ENCODE assay signal across 8 mouse cellular contexts in genomic region chr8:88199700-88200601, GRCm38 (mm10). TPM values are rescaled to one million over a fixed set of nuclear protein-coding genes. Genes with fewer than 3 reads are reported as not detected.
DNase-seq lines count a peak whose midpoint lies in the region; ATAC-seq and TF ChIP-seq lines count a peak whose summit lies in the region.

No protein-coding gene starts in this region.

- H3K9me3 ChIP-seq in intestine, embryonic 15.5 days: no peaks in the 10 kb centered on the region
- no peaks in the 10 kb centered on the region for H3K9me3 ChIP-seq in limb, embryonic 14.5 days (ENCODE audit: control insufficient read depth, low read length)
- H3K9me3 ChIP-seq in midbrain, embryonic 13.5 days: no peaks in the 10 kb centered on the region

- H3K36me3 ChIP-seq in intestine, embryonic 15.5 days: no peaks in the 10 kb centered on the region
- H3K36me3 ChIP-seq in limb, embryonic 14.5 days (ENCODE audit: control insufficient read depth, insufficient read depth, low read length): peaks cover 8% of the 10 kb centered on the region; the same call in 1 of the 2 replicates
- H3K36me3 ChIP-seq in midbrain, embryonic 13.5 days: no peaks in the 10 kb centered on the region

- H3K4me1 ChIP-seq in intestine, embryonic 15.5 days (replicated peaks): peaks cover 29% of the 10 kb centered on the region
- peaks cover 23% of the 10 kb centered on the region for H3K4me1 ChIP-seq in limb, embryonic 14.5 days (ENCODE audit: control insufficient read depth, insufficient read depth, low read length)
- H3K4me1 ChIP-seq in midbrain, embryonic 13.5 days (replicated peaks): peaks cover 44% of the 10 kb centered on the region

- TF ChIP-seq POLR2A in limb, embryonic 14.5 days (IDR thresholded peaks at IDR 0.05; ENCODE audit: borderline replicate concordance, extremely low read depth, insufficient read depth, insufficient read length): no peak

- under 1% methylated on average over 87 of the region's 117 CpGs for WGBS in intestine, embryonic 15.5 days
- WGBS in limb, embryonic 14.5 days: under 1% methylated on average over 66 of the region's 117 CpGs
- under 1% methylated on average over 79 of the region's 117 CpGs for WGBS in midbrain, embryonic 13.5 days

- peak; percentile 68 for ATAC-seq in intestine, embryonic 15.5 days
- ATAC-seq in limb, embryonic 14.5 days (ENCODE audit: low FRiP score, low read depth): peak; percentile 12; the same call in 1 of the 2 replicates
- peak; percentile 71 for ATAC-seq in midbrain, embryonic 13.5 days

- H3K4me2 ChIP-seq in intestine, embryonic 15.5 days (replicated peaks): peak overlapping the region; percentile 95
- H3K4me2 ChIP-seq in limb, embryonic 14.5 days (replicated peaks; ENCODE audit: low read depth, low read length, severe bottlenecking): peak overlapping the region; percentile 93
- peak overlapping the region; percentile 94 for H3K4me2 ChIP-seq in midbrain, embryonic 13.5 days (replicated peaks)

- H3K27ac ChIP-seq in intestine, embryonic 15.5 days: peak overlapping the region; percentile 98
- H3K27ac ChIP-seq in limb, embryonic 14.5 days (replicated peaks; ENCODE audit: low read depth, low read length): peak overlapping the region; percentile 94
- peak overlapping the region; percentile 97 for H3K27ac ChIP-seq in midbrain, embryonic 13.5 days

- peak; percentile 27 for DNase-seq in layer of hippocampus, adult 11-12 months (ENCODE audit: low spot score)
- DNase-seq in layer of hippocampus, adult 9-10 months (ENCODE audit: low spot score): no peak
- DNase-seq in embryo, embryonic 11 days: peak; percentile 70
- DNase-seq in gastrocnemius, postnatal 36 days: peak; percentile 9 to 32
- peak; percentile 15 for DNase-seq in limb, embryonic 14.5 days (ENCODE audit: low spot score)
- DNase-seq in spleen, adult 12 weeks (ENCODE audit: low spot score): peak; percentile 51

- H3K4me3 ChIP-seq in intestine, embryonic 15.5 days (replicated peaks): peak overlapping the region; percentile 91
- peak overlapping the region; percentile 77 for H3K4me3 ChIP-seq in limb, embryonic 14.5 days (replicated peaks; ENCODE audit: low read length)
- H3K4me3 ChIP-seq in midbrain, embryonic 13.5 days (replicated peaks): peak overlapping the region; percentile 94

- H3K9ac ChIP-seq in intestine, embryonic 15.5 days: peak overlapping the region; percentile 82
- peak overlapping the region; percentile 77 for H3K9ac ChIP-seq in limb, embryonic 14.5 days (ENCODE audit: low read depth, low read length, severe bottlenecking)
- H3K9ac ChIP-seq in midbrain, embryonic 13.5 days (replicated peaks): peak overlapping the region; percentile 91

- intact Hi-C loops in gastrocnemius, postnatal 36 days (cut with DNase I): loop anchor here (5.0 kb wide), 1 partner anchor 42 kb away; no protein-coding TSS in a partner anchor

- H3K27me3 ChIP-seq in intestine, embryonic 15.5 days (replicated peaks): no peaks in the 10 kb centered on the region
- no peaks in the 10 kb centered on the region for H3K27me3 ChIP-seq in limb, embryonic 14.5 days (ENCODE audit: control insufficient read depth, insufficient read depth, low read length)
- no peaks in the 10 kb centered on the region for H3K27me3 ChIP-seq in midbrain, embryonic 13.5 days

RNA-seq across cellular contexts. Expression of gene Tent4b, which starts 0.9 kb away (rescaled TPM):
- total RNA-seq in gastrocnemius, postnatal 36 days (2021): 10 to 100 TPM; 12.8 to 13.3 TPM
- 6.3 and 7.0 TPM in 2 replicates for polyA plus RNA-seq in intestine, embryonic 15.5 days (2015; fragmentation: Nextera tagmentation; extraction: Ambion mirVana)
- 22.7 and 24.8 TPM in 2 replicates for polyA plus RNA-seq in limb, embryonic 14.5 days (2012; rRNA removed)
- 10.9 and 16.1 TPM in 2 replicates for polyA plus RNA-seq in limb, embryonic 14.5 days (2014; fragmentation: Nextera tagmentation; extraction: Ambion mirVana)
- 9.1 and 9.7 TPM in 2 replicates for polyA plus RNA-seq in midbrain, embryonic 13.5 days (2015; fragmentation: Nextera tagmentation; extraction: Ambion mirVana)

Comparison
In these comparisons a context has a peak if more than half of its experiments do, and no peak if none do; other contexts are left out.
1. ATAC-seq: peak in every context shown above with its lines; median percentile 71 in midbrain, embryonic 13.5 days; 68 in intestine, embryonic 15.5 days; 12 in limb, embryonic 14.5 days.